Mouse (Mus musculus) MEL (cell line): ENCODE data around the gene Qars. TPM values are rescaled to one million over a fixed set of nuclear protein-coding genes. Genes with fewer than 3 reads are reported as not detected.

Experiments used
- DNase-seq: peaks from one replicate; pipeline ENCODE4 v3.0.0; 2011; ENCODE audit warnings: low read depth, low spot score
- H3K27ac ChIP-seq: 2 replicates; pipeline ENCODE4 v1.5.1; 2012; ENCODE audit warnings: low read depth, mild to moderate bottlenecking, control low read depth, low read length, moderate library complexity; ENCODE audit not compliant: control insufficient read depth
- H3K27me3 ChIP-seq, 2 experiments: fragments of 150-350 bp in 1 of 2; sonication (generic) in 1 of 2; 2 replicates each; pipeline ENCODE4 v1.6.1; 2012; ENCODE audit warnings: low read length in 2 of 2, mild to moderate bottlenecking in 2 of 2, improper control_type of control experiment in 1 of 2, moderate library complexity in 1 of 2; ENCODE audit not compliant: insufficient read depth in 2 of 2, control insufficient read depth in 1 of 2
- H3K36me3 ChIP-seq, 2 experiments: 2 replicates each; pipeline ENCODE4 v1.6.1; 2012 to 2014; ENCODE audit warnings: low read length in 2 of 2, improper control_type of control experiment in 1 of 2, inconsistent platforms in 1 of 2, mild to moderate bottlenecking in 1 of 2; ENCODE audit not compliant: insufficient read depth in 2 of 2, control insufficient read depth in 1 of 2
- H3K4me1 ChIP-seq, 2 experiments: fragments of 150-350 bp in 1 of 2; sonication (generic) in 1 of 2; 2 replicates each; pipeline ENCODE4 v1.6.1; 2012; ENCODE audit warnings: low read length in 2 of 2, improper control_type of control experiment in 1 of 2, mild to moderate bottlenecking in 1 of 2; ENCODE audit not compliant: insufficient read depth in 2 of 2, control insufficient read depth in 1 of 2
- H3K4me3 ChIP-seq, 2 experiments: fragments of 150-350 bp in 1 of 2; sonication (generic) in 1 of 2; 2 replicates each; pipeline ENCODE4 v1.5.1; 2012; ENCODE audit warnings: low read depth in 2 of 2, low read length in 2 of 2, mild to moderate bottlenecking in 2 of 2, moderate library complexity in 2 of 2, control low read depth in 1 of 2, improper control_type of control experiment in 1 of 2; ENCODE audit not compliant: control insufficient read depth in 1 of 2, insufficient read depth in 1 of 2
- H3K79me2 ChIP-seq: 2 replicates; pipeline ENCODE4 v1.6.1; 2012; ENCODE audit warnings: mild to moderate bottlenecking, low read length, moderate library complexity; ENCODE audit not compliant: control insufficient read depth, poor library complexity, insufficient read depth
- H3K9ac ChIP-seq: 2 replicates; pipeline ENCODE4 v1.6.1; 2012; ENCODE audit warnings: low read depth, mild to moderate bottlenecking, control low read depth, low read length, moderate library complexity; ENCODE audit not compliant: control insufficient read depth, poor library complexity, severe bottlenecking
- H3K9me3 ChIP-seq: fragments of 150-350 bp; sonication (generic); replicated peaks from 2 replicates; pipeline ENCODE4 v1.6.1; 2012; ENCODE audit warnings: mild to moderate bottlenecking, low read length, improper control_type of control experiment, moderate library complexity; ENCODE audit not compliant: insufficient read depth
- BHLHE40 ChIP-seq: IDR thresholded peaks from 2 replicates; pipeline ENCODE4 v1.6.1; 2012; ENCODE audit warnings: low read depth, mild to moderate bottlenecking, inconsistent platforms, low read length, improper control_type of control experiment, borderline replicate concordance
- CHD1 ChIP-seq: IDR thresholded peaks from 2 replicates; pipeline ENCODE4 v1.6.1; 2012; ENCODE audit warnings: low read depth, mild to moderate bottlenecking, inconsistent platforms, low read length, improper control_type of control experiment
- CTCF ChIP-seq, 3 experiments: IDR thresholded peaks in 2 of 3; conservative IDR thresholded peaks in 1 of 3; 2 replicates each; pipeline ENCODE4 v1.5.1; 2011 to 2012; ENCODE audit warnings: low read length in 3 of 3, low read depth in 2 of 3, mild to moderate bottlenecking in 2 of 3, improper control_type of control experiment in 1 of 3, inconsistent platforms in 1 of 3, mixed read lengths in 1 of 3, moderate library complexity in 1 of 3; ENCODE audit not compliant: control insufficient read depth in 1 of 3, insufficient read depth in 1 of 3, poor library complexity in 1 of 3, severe bottlenecking in 1 of 3
- ELF1 ChIP-seq: IDR thresholded peaks from 2 replicates; pipeline ENCODE4 v1.6.1; 2014; ENCODE audit warnings: low read depth, mild to moderate bottlenecking, inconsistent platforms, low read length, improper control_type of control experiment, moderate library complexity
- ETS1 ChIP-seq: IDR thresholded peaks from 2 replicates; pipeline ENCODE4 v1.6.1; 2012; ENCODE audit warnings: low read depth, mild to moderate bottlenecking, inconsistent platforms, low read length, improper control_type of control experiment, moderate library complexity
- GATA1 ChIP-seq: IDR thresholded peaks from 2 replicates; pipeline ENCODE4 v1.6.1; 2011; ENCODE audit warnings: low read depth, low read length, improper control_type of control experiment
- JUND ChIP-seq: IDR thresholded peaks from 2 replicates; pipeline ENCODE4 v1.6.1; 2011; ENCODE audit warnings: low read depth, mild to moderate bottlenecking, improper control_type of control experiment, low read length
- MAFK ChIP-seq: IDR thresholded peaks from 2 replicates; pipeline ENCODE4 v1.6.1; 2011; ENCODE audit warnings: low read depth, mild to moderate bottlenecking, low read length, improper control_type of control experiment, borderline replicate concordance
- MAX ChIP-seq: IDR thresholded peaks from 2 replicates; pipeline ENCODE4 v1.6.1; 2011; ENCODE audit warnings: low read length, improper control_type of control experiment
- MAZ ChIP-seq: IDR thresholded peaks from 2 replicates; pipeline ENCODE4 v1.6.1; 2012; ENCODE audit warnings: low read depth, mild to moderate bottlenecking, inconsistent platforms, low read length, improper control_type of control experiment
- MEF2A ChIP-seq: IDR thresholded peaks from 2 replicates; pipeline ENCODE4 v1.6.1; 2014; ENCODE audit warnings: low read depth, mild to moderate bottlenecking, inconsistent platforms, low read length, improper control_type of control experiment; ENCODE audit not compliant: poor library complexity, insufficient replicate concordance, severe bottlenecking; ENCODE audit errors: extremely low read depth
- POLR2AphosphoS5 ChIP-seq: IDR thresholded peaks from 2 replicates; pipeline ENCODE4 v1.6.1; 2012; ENCODE audit warnings: low read depth, borderline replicate concordance, mild to moderate bottlenecking, inconsistent platforms, low read length, moderate library complexity, mixed read lengths
- RAD21 ChIP-seq: IDR thresholded peaks from 2 replicates; pipeline ENCODE4 v1.6.1; 2011; ENCODE audit warnings: mild to moderate bottlenecking, low read depth, low read length, improper control_type of control experiment
- RCOR1 ChIP-seq: IDR thresholded peaks from 2 replicates; pipeline ENCODE4 v1.6.1; 2012; ENCODE audit warnings: low read depth, mild to moderate bottlenecking, inconsistent platforms, low read length, improper control_type of control experiment
- TAL1 ChIP-seq: IDR thresholded peaks from 2 replicates; pipeline ENCODE4 v1.6.1; 2012; ENCODE audit warnings: mild to moderate bottlenecking, inconsistent platforms, low read length, moderate library complexity, mixed read lengths
- UBTF ChIP-seq: IDR thresholded peaks from 2 replicates; pipeline ENCODE4 v1.6.1; 2012; ENCODE audit warnings: low read depth, mild to moderate bottlenecking, inconsistent platforms, low read length, improper control_type of control experiment, moderate library complexity, borderline replicate concordance; ENCODE audit not compliant: insufficient read depth
- ZC3H11A ChIP-seq: IDR thresholded peaks from 2 replicates; pipeline ENCODE4 v1.6.1; 2012; ENCODE audit warnings: low read depth, mild to moderate bottlenecking, inconsistent platforms, low read length, improper control_type of control experiment
- ZKSCAN1 ChIP-seq: IDR thresholded peaks from 2 replicates; pipeline ENCODE4 v1.6.1; 2012; ENCODE audit warnings: low read depth, mild to moderate bottlenecking, inconsistent platforms, low read length, improper control_type of control experiment, moderate library complexity
- ZMIZ1 ChIP-seq: IDR thresholded peaks from 2 replicates; pipeline ENCODE4 v1.6.1; 2012; ENCODE audit warnings: low read depth, mild to moderate bottlenecking, inconsistent platforms, low read length, improper control_type of control experiment, moderate library complexity
- ZNF384 ChIP-seq: IDR thresholded peaks from 2 replicates; pipeline ENCODE4 v1.6.1; 2012; ENCODE audit warnings: low read depth, mild to moderate bottlenecking, inconsistent platforms, low read length, improper control_type of control experiment
- polyA plus RNA-seq, 2 experiments: library from polyadenylated mRNA; stranded (reverse) in 1 of 2; unstranded in 1 of 2; fragments of >175 nt in 1 of 2; fragments of >200 nt in 1 of 2; gene quantifications; 2 replicates each; pipeline versions ENCODE4 v1.2.1 to v1.2.4; 2012; ENCODE audit warnings: low replicate concordance in 2 of 2, low read depth in 1 of 2; ENCODE audit not compliant: insufficient read length in 2 of 2, insufficient read depth in 1 of 2, missing spikeins in 1 of 2
- total RNA-seq: library from RNA; depleted of rRNA; stranded (reverse); fragments of 300-350 nt; gene quantifications from 2 replicates; pipeline ENCODE4 v1.2.3, GENCODE M21; 2012

Gene Qars
- total and polyA plus RNA-seq, 3 experiments = 286 to 407 TPM; not detected in 1

- no peak overlapping the region for H3K4me3 ChIP-seq
- H3K79me2 ChIP-seq = peaks cover 53% of the 10 kb centered on the region
- peaks cover 6 to 7% of the 10 kb centered on the region in 2 experiments for H3K4me1 ChIP-seq
- no peaks in the 10 kb centered on the region for H3K9me3 ChIP-seq
- no peak for DNase-seq
- no peak overlapping the region for H3K27ac ChIP-seq
- H3K9ac ChIP-seq = no peak overlapping the region
- no peaks in the 10 kb centered on the region for H3K27me3 ChIP-seq
- TF ChIP-seq CTCF (IDR thresholded peaks at IDR 0.05 in 2 of 3, conservative IDR thresholded peaks at IDR 0.05 in 1 of 3; ENCODE audit: control insufficient read depth in 1 of 3, insufficient read depth in 1 of 3, low read depth in 2 of 3, low read length in 3 of 3, poor library complexity in 1 of 3, severe bottlenecking in 1 of 3) (peak in 1 of 3 experiments; percentile 4; a peak in 1 of 6 replicates), UBTF (no peak)
- peaks cover 18 to 40% of the 10 kb centered on the region in 2 experiments for H3K36me3 ChIP-seq
Measured at GRCm38 (mm10) chr9:108525400-108525799, 17.9 kb downstream of the Qars start.

GRCm38 (mm10) chr9:108530954-108531353, 23.4 kb downstream of the Qars start:
- H3K4me3 ChIP-seq = no peak overlapping the region
- peaks cover under 1 to 46% of the 10 kb centered on the region in 2 experiments; a peak in 2 of 4 replicates for H3K36me3 ChIP-seq
- H3K4me1 ChIP-seq = no peaks in the 10 kb centered on the region; a peak in 1 of 4 replicates
- no peak overlapping the region for H3K27ac ChIP-seq
- no peaks in the 10 kb centered on the region for H3K27me3 ChIP-seq
- no peaks in the 10 kb centered on the region for H3K9me3 ChIP-seq
- peaks cover 18% of the 10 kb centered on the region for H3K79me2 ChIP-seq
- TF ChIP-seq ETS1 = no peak
- no peak for TF ChIP-seq POLR2AphosphoS5
- no peak for TF ChIP-seq UBTF
- no peak for TF ChIP-seq MAFK
- TF ChIP-seq ZNF384 = no peak
- no peak for TF ChIP-seq RCOR1
- TF ChIP-seq MAZ = no peak
- TF ChIP-seq ZC3H11A = no peak
- no peak for TF ChIP-seq ZMIZ1
- TF ChIP-seq RAD21 = no peak
- TF ChIP-seq TAL1 = no peak
- no peak for TF ChIP-seq BHLHE40
- TF ChIP-seq ZKSCAN1 = no peak
- TF ChIP-seq CHD1 = no peak
- no peak for TF ChIP-seq JUND
- TF ChIP-seq GATA1 = no peak
- TF ChIP-seq ELF1 = no peak
- TF ChIP-seq MAX = no peak
- TF ChIP-seq MEF2A = no peak
- DNase-seq = no peak
- no peak overlapping the region for H3K9ac ChIP-seq
